Mouse (Mus musculus): ENCODE results near the gene Ydjc. TPM values are rescaled to one million over a fixed set of nuclear protein-coding genes. Genes with fewer than 3 reads are reported as not detected.

Ydjc gene
- 1 to 10 TPM; 5.8 to 7.5 TPM for total RNA-seq (2023)

GRCm38 (mm10) chr16:17144339-17144738, at the start of gene Ydjc:
TSS of gene Ydjc (plus strand) at chr16:17144621.

GRCm38 (mm10) chr16:17110771-17111743, 33.4 kb upstream of the Ydjc start, which contains the start of gene Ppil2:
TSS of gene Ppil2 (minus strand) at chr16:17111257.

GRCm38 (mm10) chr16:17124871-17125520, 19.4 kb upstream of the Ydjc start, which contains the start of gene 2610318N02Rik:
TSS of gene 2610318N02Rik (minus strand) at chr16:17125167.

GRCm38 (mm10) chr16:17132089-17132905, 12.1 kb upstream of the Ydjc start, which contains the start of gene Sdf2l1:
TSS of gene Sdf2l1 (minus strand) at chr16:17132383.

GRCm38 (mm10) chr16:17146772-17147235, 2.4 kb downstream of the Ydjc start, which contains the start of gene Ccdc116:
TSS of gene Ccdc116 (minus strand) at chr16:17147229.

GRCm38 (mm10) chr16:17202549-17202948, 58.1 kb downstream of the Ydjc start, which contains the start of gene Ube2l3:
TSS of gene Ube2l3 (minus strand) at chr16:17202649.

GRCm38 (mm10) chr16:17208389-17209361, 64.3 kb downstream of the Ydjc start, which contains the start of gene Rimbp3:
TSS of gene Rimbp3 (plus strand) at chr16:17208603.

Other genes starting within 250 kb of the Ydjc start
- gene Ppm1f, start 248.2 kb upstream of the Ydjc start, total RNA-seq (2023) = 1 to 10 TPM; 8.6 to 9.2 TPM
- 100 to 1,000 TPM; 108 to 112 TPM for gene Mapk1, start 161.2 kb upstream of the Ydjc start, total RNA-seq (2023)
- under 1 TPM; 0.20 to 0.33 TPM for gene Ypel1, start 74.9 kb upstream of the Ydjc start, total RNA-seq (2023)
- gene Ppil2, start 33.4 kb upstream of the Ydjc start, total RNA-seq (2023) = 10 to 100 TPM; 71.4 to 76.8 TPM
- gene 2610318N02Rik, start 19.5 kb upstream of the Ydjc start, total RNA-seq (2023) = 1 to 10 TPM; 5.9 to 8.9 TPM
- gene Sdf2l1, start 12.2 kb upstream of the Ydjc start, total RNA-seq (2023) = 10 to 100 TPM; 46.3 to 53.3 TPM
- gene Ccdc116, start 2.6 kb downstream of the Ydjc start, total RNA-seq (2023) = 1 to 10 TPM; 1.2 TPM
- 100 to 1,000 TPM; 149 to 154 TPM for gene Ube2l3, start 58.0 kb downstream of the Ydjc start, total RNA-seq (2023)
- gene Rimbp3, start 64.0 kb downstream of the Ydjc start, total RNA-seq (2023) = under 1 TPM; 0.07 to 0.33 TPM
- gene Hic2, start 89.0 kb downstream of the Ydjc start, total RNA-seq (2023) = 1 to 10 TPM; 1.1 to 1.3 TPM
- gene Tmem191c, start 131.5 kb downstream of the Ydjc start, total RNA-seq (2023) = 1 to 10 TPM; 3.1 to 3.8 TPM
- gene Serpind1, start 186.8 kb downstream of the Ydjc start, total RNA-seq (2023) = not detected